Comparison of ENCODE assay signal across 8 mouse cellular contexts in genomic region chr7:126754866-126755265, GRCm38 (mm10). TPM values are rescaled to one million over a fixed set of nuclear protein-coding genes. Genes with fewer than 3 reads are reported as not detected.
DNase-seq lines count a peak whose midpoint lies in the region; ATAC-seq lines count a peak whose summit lies in the region.

No protein-coding gene starts in this region.

- no peak overlapping the region for H3K4me3 ChIP-seq in hindbrain, embryonic 12.5 days

- ATAC-seq in frontal cortex, adult (ENCODE audit: low TSS enrichment), result peak; percentile 75
- ATAC-seq in hindbrain, embryonic 12.5 days (ENCODE audit: low FRiP score), result no peak
- ATAC-seq in megakaryocyte, adult 5-6 weeks (ENCODE audit: poor library complexity, severe bottlenecking), result peak; percentile 67

- DNase-seq in adrenal gland, adult (ENCODE audit: inconsistent age in 2 of 2, low spot score in 1 of 2), result peak; percentile 72 to 93
- DNase-seq in adrenal gland, adult 8-10 months, result no peak
- peak; percentile 82 for DNase-seq in cerebellum, adult 9-11 months
- DNase-seq in left cerebral cortex, adult 8-10 months (ENCODE audit: low spot score in 2 of 2), result peak; percentile 55 to 64
- peak; percentile 72 to 73 for DNase-seq in right cerebral cortex, adult 2 months (ENCODE audit: low spot score in 2 of 2)

- WGBS in hindbrain, embryonic 12.5 days, result 1% methylated on average over 9 of the region's 9 CpGs

- no peak overlapping the region for H3K9ac ChIP-seq in hindbrain, embryonic 12.5 days

- H3K27me3 ChIP-seq in hindbrain, embryonic 12.5 days, result no peaks in the 10 kb centered on the region

- no peaks in the 10 kb centered on the region for H3K36me3 ChIP-seq in hindbrain, embryonic 12.5 days

- H3K9me3 ChIP-seq in hindbrain, embryonic 12.5 days (replicated peaks), result no peaks in the 10 kb centered on the region

- no peak overlapping the region for H3K27ac ChIP-seq in hindbrain, embryonic 12.5 days

- H3K4me1 ChIP-seq in hindbrain, embryonic 12.5 days, result peaks cover 10% of the 10 kb centered on the region; the same call in 1 of the 2 replicates

- peak overlapping the region; percentile 29 for H3K4me2 ChIP-seq in hindbrain, embryonic 12.5 days (replicated peaks)

RNA-seq across cellular contexts. Expression of gene Mapk3, which starts 4.5 kb away (rescaled TPM):
- 100 to 1,000 TPM; 117 to 195 (median 156) TPM for total RNA-seq in adrenal gland, adult 8-10 months (2022)
- polyA plus RNA-seq in hindbrain, embryonic 12.5 days (2016; fragmentation: Nextera tagmentation; extraction: Ambion mirVana), result 63.6 and 67.8 TPM in 2 replicates
- total RNA-seq in left cerebral cortex, adult 8-10 months (2022), result 100 to 1,000 TPM; 183 to 207 (median 190) TPM
- total RNA-seq in megakaryocyte, adult 5-6 weeks (2015), result 173 and 177 TPM in 2 replicates
- 88.3 and 91.1 TPM in 2 replicates for total RNA-seq in megakaryocyte, adult 5-6 weeks (2017)

RNA-seq across cellular contexts. Expression of gene Gdpd3, which starts 11.3 kb away (rescaled TPM):
- 1 to 10 TPM; 1.8 to 9.2 (median 5.6) TPM for total RNA-seq in adrenal gland, adult 8-10 months (2022)
- polyA plus RNA-seq in hindbrain, embryonic 12.5 days (2016; fragmentation: Nextera tagmentation; extraction: Ambion mirVana), result 1.4 TPM in 2 replicates
- total RNA-seq in left cerebral cortex, adult 8-10 months (2022), result 1 to 10 TPM; 1.4 to 3.3 (median 2.3) TPM
- total RNA-seq in megakaryocyte, adult 5-6 weeks (2015), result 26.8 and 37.3 TPM in 2 replicates
- 57.9 and 71.4 TPM in 2 replicates for total RNA-seq in megakaryocyte, adult 5-6 weeks (2017)

RNA-seq across cellular contexts. Expression of gene Ypel3, which starts 21.9 kb away (rescaled TPM):
- total RNA-seq in adrenal gland, adult 8-10 months (2022), result 100 to 1,000 TPM; 114 to 148 (median 125) TPM
- 140 and 144 TPM in 2 replicates for polyA plus RNA-seq in hindbrain, embryonic 12.5 days (2016; fragmentation: Nextera tagmentation; extraction: Ambion mirVana)
- 100 to 1,000 TPM; 256 to 289 (median 278) TPM for total RNA-seq in left cerebral cortex, adult 8-10 months (2022)
- 196 and 200 TPM in 2 replicates for total RNA-seq in megakaryocyte, adult 5-6 weeks (2015)
- 91.7 and 117 TPM in 2 replicates for total RNA-seq in megakaryocyte, adult 5-6 weeks (2017)

RNA-seq across cellular contexts. Expression of gene Tbx6, which starts 26.4 kb away (rescaled TPM):
- total RNA-seq in adrenal gland, adult 8-10 months (2022), result under 1 TPM in 3 of 4 experiments, not detected in 1; 0.35 to 0.74 (median 0.56) TPM
- 0.48 and 1.1 TPM in 2 replicates for polyA plus RNA-seq in hindbrain, embryonic 12.5 days (2016; fragmentation: Nextera tagmentation; extraction: Ambion mirVana)
- total RNA-seq in left cerebral cortex, adult 8-10 months (2022), result under 1 TPM; 0.63 to 1.00 (median 0.84) TPM
- 0.68 and 1.0 TPM in 2 replicates for total RNA-seq in megakaryocyte, adult 5-6 weeks (2015)
- 0.98 and 0.99 TPM in 2 replicates for total RNA-seq in megakaryocyte, adult 5-6 weeks (2017)

RNA-seq across cellular contexts. Expression of gene Ppp4c, which starts 37.4 kb away (rescaled TPM):
- total RNA-seq in adrenal gland, adult 8-10 months (2022), result 100 to 1,000 TPM in 1 of 4 experiments, 10 to 100 TPM in 3; 85.9 to 100 (median 94.9) TPM
- polyA plus RNA-seq in hindbrain, embryonic 12.5 days (2016; fragmentation: Nextera tagmentation; extraction: Ambion mirVana), result 286 and 294 TPM in 2 replicates
- total RNA-seq in left cerebral cortex, adult 8-10 months (2022), result 10 to 100 TPM; 48.2 to 56.0 (median 51.2) TPM
- total RNA-seq in megakaryocyte, adult 5-6 weeks (2015), result 186 and 196 TPM in 2 replicates
- 139 and 154 TPM in 2 replicates for total RNA-seq in megakaryocyte, adult 5-6 weeks (2017)
